Mouse (Mus musculus): ENCODE data around the gene Wfdc5.

Gene Wfdc5

DNA sequence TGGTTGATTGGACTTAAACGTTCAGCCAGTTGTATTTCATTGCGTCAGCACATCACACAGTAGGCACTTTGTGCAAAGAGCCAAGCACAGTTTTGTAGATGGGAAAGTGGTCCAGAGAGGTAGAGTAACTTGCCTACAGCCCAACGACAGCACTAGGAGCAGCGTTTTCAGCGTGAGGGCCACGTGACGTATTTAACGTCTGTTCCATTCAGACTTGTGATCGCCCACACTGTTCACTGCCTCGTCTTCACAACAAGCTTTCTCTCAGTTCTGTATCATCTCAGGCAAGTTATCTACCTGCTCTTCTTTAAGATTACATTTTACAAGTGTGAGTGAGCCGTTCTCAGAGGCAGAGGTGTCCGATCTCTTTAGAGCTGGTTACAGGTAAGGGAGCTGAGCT lies 36.0 kb downstream of the Wfdc5 start:
- POLR2A ChIA-PET: interaction anchor here in 2 of 4 experiments (0.6 to 1.5 kb wide), 6 partner anchors 10 to 870 kb away, joined by 3 to 5 read pairs (median 3); partner anchors contain the start of gene Wfdc5 (in 1 of the 2)
- CTCF ChIA-PET: interaction anchor here in 2 of 4 experiments (0.5 to 1.3 kb wide), 2 partner anchors 261 to 560 kb away, joined by 3 read pairs; no protein-coding TSS in a partner anchor

DNA sequence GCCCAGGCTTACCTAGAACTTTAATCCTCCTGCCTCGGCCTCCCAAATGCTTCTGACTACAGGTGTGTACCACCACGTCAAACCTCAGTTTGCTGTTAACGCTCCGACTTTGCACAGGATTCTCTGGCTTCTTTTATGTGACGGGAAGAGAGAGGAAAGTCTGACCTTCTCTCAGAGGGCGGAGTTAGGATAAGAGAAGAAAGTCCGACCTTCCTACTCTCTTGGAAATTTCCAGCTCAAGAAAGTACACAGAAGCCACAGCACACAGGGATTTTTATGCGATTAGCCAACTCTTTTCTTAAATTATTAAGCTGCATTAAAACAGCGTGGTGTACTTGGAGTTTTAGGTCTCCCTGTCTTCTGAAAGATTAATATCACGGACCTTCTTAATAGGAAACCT lies 38.0 kb downstream of the Wfdc5 start:
- ChIA-PET CTCF (no interaction called here), POLR2A (interaction anchor here in 1 of 4 experiments (0.6 to 1.5 kb wide), 4 partner anchors 35 to 90 kb away, joined by 3 read pairs; no protein-coding TSS in a partner anchor)

DNA sequence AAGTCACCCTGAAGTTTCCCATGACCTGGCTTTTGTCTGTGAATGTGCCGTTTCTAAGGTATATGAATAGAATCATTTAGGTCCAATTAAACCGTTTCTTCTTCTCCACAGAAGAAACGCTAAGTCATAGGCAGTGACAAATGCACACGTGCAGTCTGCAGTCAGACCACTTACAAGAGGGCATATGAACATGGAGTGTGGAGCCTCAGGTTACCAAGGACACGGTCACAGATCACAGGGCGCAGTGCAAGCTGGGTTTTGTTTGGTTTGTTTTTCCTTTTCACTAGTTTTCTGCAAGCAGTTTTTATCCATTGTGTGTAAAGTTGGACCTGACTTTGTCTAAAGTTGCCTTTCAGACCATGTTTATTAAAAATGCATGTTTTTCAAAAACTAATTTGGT lies 38.5 kb downstream of the Wfdc5 start:
- ChIA-PET CTCF (interaction anchor here in 1 of 4 experiments (0.6 kb wide), 1 partner anchor 29 kb away, joined by 3 read pairs; no protein-coding TSS in a partner anchor), POLR2A (interaction anchor here in 1 of 4 experiments (1.5 kb wide), 1 partner anchor 35 kb away, joined by 3 read pairs; no protein-coding TSS in a partner anchor)

DNA sequence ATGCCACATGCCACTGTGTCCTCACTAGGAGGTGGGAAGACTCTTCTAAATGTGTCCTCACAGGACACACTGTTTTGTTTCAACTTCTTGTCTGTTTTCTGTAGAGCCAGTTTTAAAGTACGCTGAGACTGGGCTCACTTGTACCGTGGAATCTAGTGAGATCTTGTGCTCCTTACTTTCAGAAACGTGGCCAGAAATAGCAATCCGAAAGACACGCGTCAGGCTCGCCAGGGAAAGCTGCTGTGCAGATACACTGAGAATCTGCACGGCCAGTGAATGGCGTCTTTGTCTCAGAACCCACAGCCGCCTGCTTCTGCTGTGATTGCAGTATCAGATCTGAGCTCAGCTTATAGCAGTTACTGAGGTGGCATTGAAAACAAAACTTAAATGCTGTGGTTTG lies 40.5 kb downstream of the Wfdc5 start:
- ChIA-PET CTCF (interaction anchor here in 1 of 4 experiments (0.6 kb wide), 1 partner anchor 1041 kb away, joined by 3 read pairs; no protein-coding TSS in a partner anchor), POLR2A (interaction anchor here in 1 of 4 experiments (0.7 to 1.1 kb wide), 4 partner anchors 9 to 71 kb away, joined by 3 to 4 read pairs (median 4); partner anchors contain the start of gene Tomm34)

DNA sequence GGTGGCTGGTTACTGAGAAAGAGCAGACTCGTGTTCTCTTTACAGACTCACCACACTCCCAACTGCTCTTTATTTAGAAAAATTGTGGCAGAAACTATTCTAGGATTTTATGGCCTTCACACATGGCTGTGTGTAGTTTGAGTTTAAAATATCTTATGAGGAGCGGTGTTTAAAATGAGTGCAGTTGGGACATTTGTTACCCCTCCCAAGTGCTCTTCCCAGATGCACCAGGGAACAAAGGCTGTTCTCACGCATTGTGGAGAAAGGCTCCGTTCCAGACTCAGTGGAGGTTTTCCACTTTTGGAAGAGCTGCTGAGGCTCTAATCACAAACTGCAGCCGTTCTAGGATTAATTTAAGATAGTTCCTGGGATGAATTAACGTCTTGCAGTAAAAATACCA lies 44.8 kb downstream of the Wfdc5 start:
- ChIA-PET POLR2A (interaction anchor here in 2 of 4 experiments (1.1 kb wide), 2 partner anchors 15 to 38 kb away, joined by 3 read pairs; no protein-coding TSS in a partner anchor), CTCF (interaction anchor here in 2 of 4 experiments (1.0 to 1.1 kb wide), 2 partner anchors 11 to 252 kb away, joined by 3 to 5 read pairs; no protein-coding TSS in a partner anchor)

DNA sequence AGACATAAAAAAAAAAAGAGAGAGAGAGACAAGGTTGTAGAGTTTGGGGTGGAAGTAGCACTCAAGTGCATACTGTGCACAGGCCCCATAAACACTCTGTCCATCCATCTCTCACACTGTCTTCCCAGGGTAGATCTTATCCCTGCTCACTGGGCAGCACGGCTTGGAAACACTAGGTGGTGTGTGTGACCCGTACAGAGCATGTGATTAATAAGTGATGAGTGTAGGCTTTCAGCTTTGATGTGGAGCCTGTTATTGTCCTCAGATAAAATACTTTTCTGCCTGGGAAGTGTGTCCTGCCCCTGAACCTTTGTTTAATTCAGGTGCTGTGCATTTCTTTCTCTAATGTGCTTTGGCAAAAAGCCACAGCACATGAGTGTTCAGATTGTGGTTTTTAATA lies 46.1 kb downstream of the Wfdc5 start:
- POLR2A ChIA-PET: interaction anchor here in 1 of 4 experiments (0.9 kb wide), 1 partner anchor 11 kb away, joined by 3 read pairs; no protein-coding TSS in a partner anchor
- CTCF ChIA-PET: interaction anchor here in 1 of 4 experiments (0.5 kb wide), 1 partner anchor 253 kb away, joined by 3 read pairs; no protein-coding TSS in a partner anchor

DNA sequence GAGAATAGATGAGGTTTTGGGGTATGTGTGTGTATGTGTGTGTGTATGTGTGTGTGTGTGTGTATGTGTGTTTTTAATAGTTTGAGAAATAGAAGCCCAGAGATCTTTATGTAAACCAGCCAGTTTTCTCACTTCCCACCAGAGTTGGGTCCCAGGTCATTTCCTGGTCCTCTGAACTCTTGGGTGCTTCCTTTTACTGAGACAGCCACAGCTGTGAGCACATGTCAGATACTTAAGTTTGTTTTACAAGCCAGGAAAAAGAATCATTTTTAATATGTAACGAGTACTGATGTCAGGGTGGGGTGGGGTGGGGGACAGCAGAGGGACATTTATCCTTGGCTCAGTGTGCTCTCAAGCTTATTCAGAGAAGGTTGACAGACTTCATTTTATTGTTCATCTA lies 47.2 kb downstream of the Wfdc5 start:
- ChIA-PET CTCF (interaction anchor here in 1 of 4 experiments (0.7 kb wide), 1 partner anchor 56 kb away, joined by 5 read pairs; no protein-coding TSS in a partner anchor), POLR2A (interaction anchor here in 1 of 4 experiments (0.5 to 1.7 kb wide), 2 partner anchors 11 to 50 kb away, joined by 3 to 5 read pairs; no protein-coding TSS in a partner anchor)

DNA sequence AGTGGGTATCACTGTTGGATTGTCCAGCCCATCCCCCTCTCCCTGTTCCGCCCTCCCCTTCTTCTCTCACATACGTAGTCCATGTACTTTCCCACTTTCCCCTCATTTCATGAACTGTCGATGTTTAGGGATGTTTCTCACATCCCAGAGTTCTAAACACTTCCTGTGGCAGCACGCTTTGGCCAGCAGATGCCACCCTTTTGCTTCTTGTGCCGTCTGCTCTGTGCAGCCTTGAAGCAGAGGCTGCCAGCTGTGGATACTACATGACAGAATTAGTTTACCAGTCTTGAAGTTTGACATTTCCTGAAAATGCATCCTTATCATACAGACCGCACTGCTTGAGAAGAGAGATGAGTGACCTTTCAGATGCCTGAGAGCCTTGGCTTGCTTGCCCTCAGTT lies 48.0 kb downstream of the Wfdc5 start:
- ChIA-PET POLR2A (interaction anchor here in 1 of 4 experiments (0.7 to 1.7 kb wide), 2 partner anchors 12 to 25 kb away, joined by 3 to 5 read pairs; no protein-coding TSS in a partner anchor), CTCF (interaction anchor here in 2 of 4 experiments (0.6 to 1.1 kb wide), 2 partner anchors 30 to 398 kb away, joined by 3 to 4 read pairs; no protein-coding TSS in a partner anchor)

DNA sequence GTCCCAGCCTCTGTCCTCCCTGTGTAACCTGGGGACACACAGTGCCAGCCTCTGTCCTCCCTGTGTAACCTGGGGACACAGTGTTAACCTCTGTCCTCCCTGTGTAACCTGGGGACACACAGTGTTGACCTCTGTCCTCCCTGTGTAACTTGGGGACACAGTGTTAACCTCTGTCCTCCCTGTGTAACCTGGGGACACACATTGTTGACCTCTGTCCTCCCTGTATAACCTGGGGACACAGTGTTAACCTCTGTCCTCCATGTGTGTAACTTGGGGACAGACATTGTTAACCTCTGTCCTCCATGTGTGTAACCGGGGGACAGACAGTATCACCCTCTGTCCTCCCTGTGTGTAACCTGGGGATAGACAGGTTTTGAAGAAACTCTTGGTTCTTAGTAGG lies 51.0 kb downstream of the Wfdc5 start:
- CTCF ChIA-PET: no interaction called here
- POLR2A ChIA-PET: interaction anchor here in 1 of 4 experiments (1.0 kb wide), 1 partner anchor 11 kb away, joined by 4 read pairs; no protein-coding TSS in a partner anchor

DNA sequence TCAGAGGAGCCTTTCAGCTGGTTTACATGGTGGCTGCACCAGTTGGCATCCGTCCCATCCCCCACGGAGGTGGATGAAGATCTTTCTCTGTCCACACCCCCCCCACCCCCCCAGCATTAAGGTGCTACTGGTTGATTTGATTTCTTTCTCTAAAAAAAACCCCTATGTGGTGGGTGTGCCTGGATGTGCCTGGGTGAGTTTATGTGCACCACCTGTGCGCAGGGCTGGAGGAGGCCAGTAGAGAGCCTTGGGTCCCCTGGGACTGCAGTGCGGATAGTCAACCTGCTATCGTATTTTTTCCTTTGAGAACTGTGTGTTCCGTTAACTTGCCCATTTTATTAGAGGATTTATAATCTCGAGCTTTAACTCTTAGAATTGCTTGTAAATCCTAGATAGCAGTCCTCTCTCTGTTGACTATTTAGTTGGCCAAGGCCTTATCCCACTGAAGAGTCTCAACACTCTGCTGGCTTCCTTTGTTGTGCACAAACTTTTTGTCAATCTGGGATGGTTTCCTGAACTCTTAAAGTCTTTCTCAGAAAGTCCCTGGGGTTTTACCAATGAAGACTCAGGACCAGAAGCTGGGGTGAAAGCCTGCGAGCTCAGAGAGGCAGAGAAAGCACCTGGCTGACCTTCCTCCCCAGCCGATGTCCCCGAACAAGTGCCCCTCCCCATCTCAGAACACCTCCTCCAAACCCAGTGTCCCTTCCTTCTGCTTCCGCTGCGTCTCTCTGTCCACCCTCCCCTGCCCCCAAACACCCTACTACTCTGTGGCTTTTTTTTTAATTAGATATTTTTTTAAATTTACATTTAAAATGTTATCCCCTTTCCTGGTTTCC lies 53.7 kb downstream of the Wfdc5 start:
- CTCF ChIA-PET: interaction anchor here in 3 of 4 experiments (0.5 to 0.7 kb wide), 3 partner anchors 362 to 1262 kb away, joined by 3 to 5 read pairs (median 4); no protein-coding TSS in a partner anchor
- POLR2A ChIA-PET: interaction anchor here (0.5 to 1.4 kb wide), 4 partner anchors 20 to 215 kb away, joined by 3 read pairs; no protein-coding TSS in a partner anchor

DNA sequence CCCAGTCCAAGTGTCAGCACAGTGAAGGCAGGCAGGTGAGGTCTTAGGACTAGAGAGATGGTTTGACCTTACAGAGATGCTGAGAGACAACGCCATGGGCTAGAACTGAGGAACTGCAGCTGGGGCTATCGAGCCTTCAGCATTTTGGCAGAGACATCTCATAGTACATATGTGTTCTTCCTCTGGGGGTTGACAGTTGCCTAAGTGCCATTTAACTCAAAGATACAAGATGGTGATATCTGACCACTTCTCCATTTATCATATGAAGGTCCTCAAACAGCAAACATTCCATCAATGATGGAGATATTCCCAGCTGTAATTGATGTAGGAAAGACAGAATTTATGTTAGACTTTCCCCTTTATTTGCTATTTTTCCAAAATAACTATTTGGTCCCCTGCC lies 55.2 kb downstream of the Wfdc5 start:
- ChIA-PET POLR2A (no interaction called here), CTCF (interaction anchor here in 3 of 4 experiments (0.7 to 1.5 kb wide), 5 partner anchors 11 to 263 kb away, joined by 3 to 5 read pairs (median 3); no protein-coding TSS in a partner anchor)

DNA sequence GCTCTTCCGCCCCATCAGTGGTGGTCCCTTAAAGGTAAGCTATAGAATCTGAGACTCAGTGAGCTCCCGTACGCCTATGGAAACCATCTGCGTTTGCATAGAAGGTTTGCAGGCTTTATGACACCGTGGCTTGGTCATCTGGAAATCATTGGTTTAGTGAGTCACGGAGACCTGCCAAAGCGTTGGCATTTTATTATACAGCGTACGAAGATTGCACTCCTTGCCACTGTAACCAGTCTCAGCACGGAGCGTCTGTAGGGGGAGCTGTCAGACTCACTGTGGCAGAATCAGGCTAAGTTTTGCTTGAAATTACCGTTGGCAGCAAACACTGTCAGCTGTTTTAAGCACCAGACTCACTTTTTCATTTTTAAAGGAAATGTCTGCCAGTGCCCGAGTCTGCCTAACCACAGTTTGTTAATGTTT lies 56.0 kb downstream of the Wfdc5 start:
- CTCF ChIA-PET: interaction anchor here in 3 of 4 experiments (0.7 to 2.3 kb wide), 10 partner anchors 11 to 263 kb away, joined by 3 to 7 read pairs (median 3); no protein-coding TSS in a partner anchor

More for the DNA sequence above, 56.0 kb downstream of the Wfdc5 start:
- POLR2A ChIA-PET: interaction anchor here in 2 of 4 experiments (0.7 to 1.4 kb wide), 4 partner anchors 9 to 56 kb away, joined by 3 to 4 read pairs (median 4); partner anchors contain the start of gene Stk4 (in 1 of the 2)
